7 mouse cellular contexts compared by ENCODE assay signal in genomic region chr9:41735448-41736233, GRCm38 (mm10).
DNase-seq lines count a peak whose midpoint lies in the region; ATAC-seq and TF ChIP-seq lines count a peak whose summit lies in the region.

No protein-coding gene starts in this region.

- TF ChIP-seq CTCF in kidney, postnatal 0 days (IDR thresholded peaks at IDR 0.05; ENCODE audit: low read depth): no peak

- peak; percentile 3 to 4 for DNase-seq in adrenal gland, postnatal 4 days (ENCODE audit: low spot score in 2 of 2)
- peak; percentile 70 for DNase-seq in kidney, postnatal 0 days (ENCODE audit: low spot score)
- DNase-seq in neural tube, embryonic 10.5 days (ENCODE audit: extremely low spot score, low spot score): peak; percentile 75
- DNase-seq in urinary bladder, postnatal 25 days (ENCODE audit: low spot score): peak; percentile 6

- WGBS in embryonic facial prominence, embryonic 13.5 days: under 1% methylated on average over 22 of the region's 22 CpGs
- WGBS in heart, embryonic 13.5 days: under 1% methylated on average over 22 of the region's 22 CpGs
- WGBS in kidney, postnatal 0 days: under 1% methylated on average over 22 of the region's 22 CpGs
- WGBS in limb, embryonic 15.5 days: under 1% methylated on average over 22 of the region's 22 CpGs

- H3K4me3 ChIP-seq in embryonic facial prominence, embryonic 13.5 days: peak overlapping the region; percentile 34
- peak overlapping the region; percentile 49 for H3K4me3 ChIP-seq in heart, embryonic 13.5 days
- H3K4me3 ChIP-seq in kidney, postnatal 0 days (replicated peaks; ENCODE audit: low read depth, low read length): peak overlapping the region; percentile 39
- H3K4me3 ChIP-seq in limb, embryonic 15.5 days: peak overlapping the region; percentile 41

- peak overlapping the region; percentile 68 for H3K9ac ChIP-seq in embryonic facial prominence, embryonic 13.5 days
- peak overlapping the region; percentile 79 for H3K9ac ChIP-seq in heart, embryonic 13.5 days
- H3K9ac ChIP-seq in kidney, postnatal 0 days (ENCODE audit: low read depth, low read length): peak overlapping the region; percentile 55
- H3K9ac ChIP-seq in limb, embryonic 15.5 days: peak overlapping the region; percentile 27

- no peaks in the 10 kb centered on the region for H3K9me3 ChIP-seq in embryonic facial prominence, embryonic 13.5 days
- H3K9me3 ChIP-seq in heart, embryonic 13.5 days: no peaks in the 10 kb centered on the region
- no peaks in the 10 kb centered on the region for H3K9me3 ChIP-seq in kidney, postnatal 0 days (replicated peaks; ENCODE audit: low read length)
- no peaks in the 10 kb centered on the region for H3K9me3 ChIP-seq in limb, embryonic 15.5 days

- peak overlapping the region; percentile 64 for H3K4me2 ChIP-seq in embryonic facial prominence, embryonic 13.5 days
- peak overlapping the region; percentile 80 for H3K4me2 ChIP-seq in heart, embryonic 13.5 days
- peak overlapping the region; percentile 91 for H3K4me2 ChIP-seq in kidney, postnatal 0 days (ENCODE audit: low read length)
- H3K4me2 ChIP-seq in limb, embryonic 15.5 days: peak overlapping the region; percentile 67

- no peaks in the 10 kb centered on the region for H3K27me3 ChIP-seq in embryonic facial prominence, embryonic 13.5 days
- no peaks in the 10 kb centered on the region for H3K27me3 ChIP-seq in heart, embryonic 13.5 days (replicated peaks)
- H3K27me3 ChIP-seq in kidney, postnatal 0 days (ENCODE audit: insufficient read depth, low read length): no peaks in the 10 kb centered on the region
- H3K27me3 ChIP-seq in limb, embryonic 15.5 days: no peaks in the 10 kb centered on the region

- peaks cover 25% of the 10 kb centered on the region for H3K4me1 ChIP-seq in embryonic facial prominence, embryonic 13.5 days
- H3K4me1 ChIP-seq in heart, embryonic 13.5 days: peaks cover 19% of the 10 kb centered on the region
- H3K4me1 ChIP-seq in kidney, postnatal 0 days (replicated peaks; ENCODE audit: insufficient read depth, low read length): no peaks in the 10 kb centered on the region
- H3K4me1 ChIP-seq in limb, embryonic 15.5 days: peaks cover 16% of the 10 kb centered on the region

- ATAC-seq in embryonic facial prominence, embryonic 13.5 days (ENCODE audit: insufficient number of reproducible peaks, insufficient read depth, low FRiP score, low TSS enrichment, low read depth): peak; percentile 90
- peak; percentile 58; the same call in 1 of the 2 replicates for ATAC-seq in heart, embryonic 13.5 days (ENCODE audit: extremely low read depth, insufficient number of reproducible peaks, low FRiP score, low TSS enrichment)
- ATAC-seq in kidney, postnatal 0 days (replicated peaks; ENCODE audit: low FRiP score, low read depth): peak; percentile 43; the same call in 1 of the 2 replicates
- ATAC-seq in limb, embryonic 15.5 days (ENCODE audit: insufficient number of reproducible peaks, low FRiP score, low TSS enrichment, low read depth): peak; percentile 75; the same call in 1 of the 2 replicates

- peak overlapping the region; percentile 96 for H3K27ac ChIP-seq in embryonic facial prominence, embryonic 13.5 days
- peak overlapping the region; percentile 90 for H3K27ac ChIP-seq in heart, embryonic 13.5 days (replicated peaks)
- peak overlapping the region; percentile 64 for H3K27ac ChIP-seq in kidney, postnatal 0 days
- peak overlapping the region; percentile 88 for H3K27ac ChIP-seq in limb, embryonic 15.5 days

- no peaks in the 10 kb centered on the region for H3K36me3 ChIP-seq in embryonic facial prominence, embryonic 13.5 days
- no peaks in the 10 kb centered on the region for H3K36me3 ChIP-seq in heart, embryonic 13.5 days
- H3K36me3 ChIP-seq in kidney, postnatal 0 days (ENCODE audit: insufficient read depth, low read length): no peaks in the 10 kb centered on the region
- no peaks in the 10 kb centered on the region for H3K36me3 ChIP-seq in limb, embryonic 15.5 days

Comparison
In these comparisons a context has a peak if more than half of its experiments do, and no peak if none do; other contexts are left out.
1. Peak in every context shown above with its lines: DNase-seq, ATAC-seq, H3K4me3 ChIP-seq and H3K27ac ChIP-seq.
2. DNase-seq: peak in every context shown above with its lines; median percentile 75 in neural tube, embryonic 10.5 days; 70 in kidney, postnatal 0 days; 6 in urinary bladder, postnatal 25 days; 4 in adrenal gland, postnatal 4 days.
3. H3K9ac ChIP-seq: peak in every context shown above with its lines; median percentile 79 in heart, embryonic 13.5 days; 68 in embryonic facial prominence, embryonic 13.5 days; 55 in kidney, postnatal 0 days; 27 in limb, embryonic 15.5 days.